Mouse (Mus musculus): Measurements from ENCODE around the gene March8. TPM values are rescaled to one million over a fixed set of nuclear protein-coding genes. Genes with fewer than 3 reads are reported as not detected.

The March8 gene
- polyA plus RNA-seq (2011; ENCODE audit: insufficient read length, low read depth, missing spikeins), result 33.0 and 47.5 TPM in 2 replicates

DNA sequence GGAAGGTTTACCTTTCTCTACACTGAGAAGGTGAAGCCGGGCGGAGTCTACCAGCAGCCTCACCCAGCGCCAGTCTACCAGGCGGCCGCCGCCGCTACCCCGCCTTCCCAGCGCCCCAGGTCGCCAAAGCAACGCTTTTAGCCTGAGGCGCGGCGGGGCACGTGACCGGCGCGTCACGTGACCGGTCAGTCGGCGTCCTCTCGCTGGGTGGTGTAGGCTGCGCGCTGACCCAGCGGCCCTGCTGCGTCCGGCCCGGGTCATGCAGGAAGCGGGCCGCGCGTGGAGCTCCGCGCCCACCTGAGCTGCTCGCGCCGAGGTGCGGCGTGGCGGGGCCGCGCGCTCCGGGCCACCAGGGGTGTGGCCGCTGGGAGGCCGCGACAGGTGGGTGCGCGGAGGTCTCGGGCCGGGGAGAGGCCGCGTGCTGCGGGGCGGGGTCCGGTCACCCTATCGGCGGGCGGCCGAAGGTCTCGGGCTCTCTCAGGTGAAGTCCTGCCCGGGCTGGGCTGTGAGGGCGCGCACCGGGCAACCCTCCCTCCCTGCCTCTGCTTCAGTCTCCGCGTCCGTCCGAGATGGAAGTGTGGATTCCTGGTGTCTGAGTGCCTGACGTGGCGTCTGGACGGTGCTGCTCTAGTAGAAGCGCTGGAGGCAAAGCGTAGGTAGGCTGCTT, at the start of gene March8:
March8 (plus strand) TSS at position 190 of the 667 bp plus-strand sequence.
- Histone ChIP-seq H3K4me3 (ENCODE audit: insufficient read depth, low read length) (peak within 1 kb of the TSS; percentile 76), H3K27ac (ENCODE audit: insufficient read depth, low read length) (no peak within 1 kb of the TSS), H3K4me1 (ENCODE audit: control insufficient read depth, insufficient read depth, low read length) (peaks cover 5% of the 10 kb centered on the region; the same call in 1 of the 2 replicates)
- TF ChIP-seq CTCF (IDR thresholded peaks at IDR 0.05; ENCODE audit: borderline replicate concordance, insufficient read depth, low read length), result no peak
- TF ChIP-seq POLR2A (IDR thresholded peaks at IDR 0.05; ENCODE audit: low read depth, low read length), result peak; percentile 62

DNA sequence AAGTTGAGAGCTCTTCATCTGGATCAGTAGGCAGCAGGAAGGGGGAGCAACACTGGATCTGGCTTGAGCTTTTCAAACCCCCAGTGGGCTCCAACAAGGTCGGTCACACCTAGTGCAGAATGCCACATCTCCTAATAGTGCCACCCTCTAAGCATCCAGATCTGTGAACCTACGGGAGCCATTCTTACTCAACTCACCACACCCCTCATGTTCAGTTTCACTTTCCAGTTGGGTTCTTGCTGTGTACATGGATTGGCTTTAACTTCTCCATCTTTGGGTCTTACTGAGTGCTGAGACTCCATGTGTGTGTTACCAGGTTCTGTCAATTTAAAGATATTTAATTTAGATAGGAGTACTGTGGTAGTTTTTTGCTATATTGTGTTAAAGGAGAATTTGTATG, 26.4 kb upstream of the March8 start:
- no peaks in the 10 kb centered on the region for H3K4me1 ChIP-seq (ENCODE audit: control insufficient read depth, insufficient read depth, low read length)
- TF ChIP-seq POLR2A (IDR thresholded peaks at IDR 0.05; ENCODE audit: low read depth, low read length) (no peak), CTCF (IDR thresholded peaks at IDR 0.05; ENCODE audit: borderline replicate concordance, insufficient read depth, low read length) (no peak)
- no peak overlapping the region for H3K4me3 ChIP-seq (ENCODE audit: insufficient read depth, low read length)
- no peak overlapping the region for H3K27ac ChIP-seq (ENCODE audit: insufficient read depth, low read length)

DNA sequence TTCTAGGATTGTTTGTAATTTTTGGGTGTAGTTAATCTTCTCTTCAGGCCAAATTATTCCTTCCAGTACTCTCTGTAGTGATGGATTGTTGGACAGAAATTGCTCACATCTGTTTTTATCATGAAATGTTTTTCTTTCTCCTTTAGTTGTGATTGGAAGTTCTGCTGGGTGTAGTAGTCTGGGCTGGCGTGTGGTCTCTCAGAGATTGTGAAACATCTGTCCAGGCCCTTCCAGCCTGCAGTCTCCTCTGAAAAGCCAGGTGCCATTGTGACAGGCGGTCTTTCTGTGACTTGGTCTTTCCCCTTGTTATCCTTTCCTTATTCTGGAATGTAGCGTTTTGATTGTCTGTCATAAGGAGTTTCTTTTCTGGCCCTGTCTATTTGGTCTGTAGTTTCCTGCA, 18.6 kb upstream of the March8 start:
- no peak for TF ChIP-seq POLR2A (IDR thresholded peaks at IDR 0.05; ENCODE audit: low read depth, low read length)
- TF ChIP-seq CTCF (IDR thresholded peaks at IDR 0.05; ENCODE audit: borderline replicate concordance, insufficient read depth, low read length), result no peak
- no peaks in the 10 kb centered on the region for H3K4me1 ChIP-seq (ENCODE audit: control insufficient read depth, insufficient read depth, low read length)
- H3K27ac ChIP-seq (ENCODE audit: insufficient read depth, low read length), result no peak overlapping the region
- H3K4me3 ChIP-seq (ENCODE audit: insufficient read depth, low read length), result no peak overlapping the region

DNA sequence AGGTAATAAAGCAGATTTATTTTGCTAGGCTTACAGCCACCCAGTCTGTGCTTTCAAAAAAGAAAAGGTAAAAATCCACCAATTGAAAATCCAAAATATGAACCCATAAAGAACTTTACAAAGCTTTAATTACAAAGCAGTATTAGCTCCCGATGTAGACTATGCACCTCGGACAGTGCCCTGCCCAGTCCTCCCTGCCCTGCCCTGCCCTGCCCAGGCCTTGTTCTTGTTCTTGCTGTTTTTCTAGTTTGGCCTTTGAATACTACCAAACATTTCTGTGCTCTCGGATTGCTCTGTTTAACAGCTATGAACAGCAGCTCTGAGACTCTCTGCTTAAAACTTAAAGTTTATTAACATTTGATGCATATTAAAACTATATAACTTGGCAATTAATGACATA, 11.2 kb upstream of the March8 start:
- Histone ChIP-seq H3K27ac (ENCODE audit: insufficient read depth, low read length) (no peak overlapping the region), H3K4me3 (ENCODE audit: insufficient read depth, low read length) (no peak overlapping the region), H3K4me1 (ENCODE audit: control insufficient read depth, insufficient read depth, low read length) (no peaks in the 10 kb centered on the region)
- no peak for TF ChIP-seq POLR2A (IDR thresholded peaks at IDR 0.05; ENCODE audit: low read depth, low read length)
- TF ChIP-seq CTCF (IDR thresholded peaks at IDR 0.05; ENCODE audit: borderline replicate concordance, insufficient read depth, low read length), result no peak

DNA sequence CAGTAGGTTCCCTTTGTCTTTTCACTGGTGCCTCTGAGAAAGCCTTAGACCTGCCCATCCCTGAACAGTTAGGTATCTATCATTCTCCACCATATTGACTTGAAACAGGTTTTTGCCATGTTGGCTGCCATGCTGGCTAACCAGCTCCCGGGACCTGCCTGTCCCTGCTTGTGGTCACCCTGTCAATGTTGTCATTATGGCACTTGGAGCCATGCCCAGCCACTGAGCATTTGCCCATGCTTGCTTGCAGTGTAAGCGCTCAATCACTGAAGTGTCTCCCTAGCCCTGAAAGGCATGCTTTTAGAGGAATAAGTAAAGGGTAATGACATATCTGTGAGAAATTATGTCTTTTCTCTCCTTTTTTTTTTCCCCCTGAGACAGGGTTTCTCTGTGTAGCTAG, 6.4 kb upstream of the March8 start:
- no peak overlapping the region for H3K4me3 ChIP-seq (ENCODE audit: insufficient read depth, low read length)
- H3K4me1 ChIP-seq (ENCODE audit: control insufficient read depth, insufficient read depth, low read length), result no peaks in the 10 kb centered on the region
- TF ChIP-seq POLR2A (IDR thresholded peaks at IDR 0.05; ENCODE audit: low read depth, low read length) (no peak), CTCF (IDR thresholded peaks at IDR 0.05; ENCODE audit: borderline replicate concordance, insufficient read depth, low read length) (no peak)
- no peak overlapping the region for H3K27ac ChIP-seq (ENCODE audit: insufficient read depth, low read length)

DNA sequence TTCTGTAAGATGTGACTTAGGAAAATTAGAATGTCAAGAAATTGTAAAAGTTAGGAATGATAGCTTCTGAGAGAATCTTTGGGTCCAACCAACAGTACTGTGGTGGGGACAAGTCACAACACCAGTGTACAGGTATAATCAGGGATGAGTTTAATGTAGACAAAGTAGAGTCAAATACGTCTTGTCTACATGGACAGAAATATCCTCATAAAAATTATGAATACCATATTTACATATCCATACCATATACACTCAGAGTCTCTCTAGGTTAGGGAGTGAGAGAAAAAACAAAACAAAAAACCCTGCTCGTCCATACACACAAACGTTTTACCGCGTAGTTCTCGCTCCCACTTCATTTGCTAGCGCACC, 374 bp upstream of the March8 start:
- TF ChIP-seq CTCF (IDR thresholded peaks at IDR 0.05; ENCODE audit: borderline replicate concordance, insufficient read depth, low read length), result no peak
- no peak for TF ChIP-seq POLR2A (IDR thresholded peaks at IDR 0.05; ENCODE audit: low read depth, low read length)
- H3K4me1 ChIP-seq (ENCODE audit: control insufficient read depth, insufficient read depth, low read length), result peaks cover 5% of the 10 kb centered on the region; the same call in 1 of the 2 replicates
- H3K27ac ChIP-seq (ENCODE audit: insufficient read depth, low read length), result no peak overlapping the region
- peak overlapping the region; percentile 76 for H3K4me3 ChIP-seq (ENCODE audit: insufficient read depth, low read length)

DNA sequence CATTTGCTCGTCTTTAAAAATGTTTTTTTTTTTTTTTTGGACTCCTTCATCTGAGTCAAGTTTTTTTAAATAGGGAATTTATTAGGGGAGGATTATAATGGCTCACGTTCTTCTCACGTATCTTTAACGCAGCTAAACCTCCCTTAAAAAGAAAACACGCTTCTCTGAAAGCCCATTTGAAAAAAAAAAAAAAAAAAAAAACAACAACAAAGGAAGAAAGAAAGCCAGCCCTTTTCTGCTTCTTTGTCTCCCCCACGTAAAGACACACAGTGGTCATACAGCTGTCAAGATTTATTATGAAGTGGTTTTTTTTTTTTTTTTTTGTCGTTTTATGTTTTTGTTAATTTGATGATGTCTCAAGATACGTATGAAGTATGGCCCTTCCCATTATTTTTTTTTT, 696 bp downstream of the March8 start:
- H3K4me1 ChIP-seq (ENCODE audit: control insufficient read depth, insufficient read depth, low read length), result peaks cover 5% of the 10 kb centered on the region; the same call in 1 of the 2 replicates
- no peak for TF ChIP-seq CTCF (IDR thresholded peaks at IDR 0.05; ENCODE audit: borderline replicate concordance, insufficient read depth, low read length)
- H3K27ac ChIP-seq (ENCODE audit: insufficient read depth, low read length), result no peak overlapping the region
- peak overlapping the region; percentile 76 for H3K4me3 ChIP-seq (ENCODE audit: insufficient read depth, low read length)

DNA sequence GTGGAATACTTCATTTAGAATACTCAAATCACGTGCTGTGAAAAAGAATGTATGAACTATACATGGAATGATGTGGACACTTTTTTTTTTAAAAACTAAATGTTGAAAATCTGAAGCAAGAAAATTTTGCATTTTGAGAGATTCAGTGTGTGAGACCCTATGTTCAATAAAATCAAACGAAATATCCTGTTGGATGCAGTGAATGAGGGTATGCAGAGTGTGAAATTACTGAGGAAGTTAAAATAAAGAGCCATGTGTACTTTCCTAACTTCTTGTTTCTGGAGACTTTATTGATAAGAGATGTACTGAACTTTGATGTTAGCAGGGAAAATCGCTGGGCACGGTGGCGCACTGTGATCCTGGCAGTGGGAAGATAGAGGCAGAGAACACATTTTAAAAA, 1.3 kb downstream of the March8 start:
- Histone ChIP-seq H3K27ac (ENCODE audit: insufficient read depth, low read length) (no peak overlapping the region), H3K4me3 (ENCODE audit: insufficient read depth, low read length) (no peak overlapping the region), H3K4me1 (ENCODE audit: control insufficient read depth, insufficient read depth, low read length) (peaks cover 5% of the 10 kb centered on the region; the same call in 1 of the 2 replicates)
- TF ChIP-seq CTCF (IDR thresholded peaks at IDR 0.05; ENCODE audit: borderline replicate concordance, insufficient read depth, low read length) (no peak), POLR2A (IDR thresholded peaks at IDR 0.05; ENCODE audit: low read depth, low read length) (no peak)

DNA sequence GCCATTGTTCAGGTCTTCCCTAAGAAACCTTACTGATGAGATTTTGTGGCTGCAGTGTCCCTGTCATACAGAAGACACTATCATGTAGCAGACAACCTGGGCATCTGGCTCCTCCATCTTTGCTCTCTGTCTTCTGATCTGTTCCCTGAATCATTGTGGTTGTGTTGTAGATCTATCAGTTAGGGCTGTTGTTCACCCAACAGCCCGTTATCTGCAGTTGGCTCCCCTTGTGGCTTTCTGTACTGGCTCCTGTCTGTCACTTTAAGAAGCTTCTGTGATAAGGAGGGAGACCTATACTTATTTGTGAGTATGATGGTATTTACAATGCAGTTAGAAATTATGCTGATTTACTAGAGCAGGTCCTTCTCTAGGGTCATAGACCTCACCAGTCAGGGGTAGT, 2.7 kb downstream of the March8 start:
- Histone ChIP-seq H3K4me1 (ENCODE audit: control insufficient read depth, insufficient read depth, low read length) (peaks cover 5% of the 10 kb centered on the region; the same call in 1 of the 2 replicates), H3K4me3 (ENCODE audit: insufficient read depth, low read length) (no peak overlapping the region), H3K27ac (ENCODE audit: insufficient read depth, low read length) (no peak overlapping the region)
- TF ChIP-seq POLR2A (IDR thresholded peaks at IDR 0.05; ENCODE audit: low read depth, low read length) (no peak), CTCF (IDR thresholded peaks at IDR 0.05; ENCODE audit: borderline replicate concordance, insufficient read depth, low read length) (no peak)

DNA sequence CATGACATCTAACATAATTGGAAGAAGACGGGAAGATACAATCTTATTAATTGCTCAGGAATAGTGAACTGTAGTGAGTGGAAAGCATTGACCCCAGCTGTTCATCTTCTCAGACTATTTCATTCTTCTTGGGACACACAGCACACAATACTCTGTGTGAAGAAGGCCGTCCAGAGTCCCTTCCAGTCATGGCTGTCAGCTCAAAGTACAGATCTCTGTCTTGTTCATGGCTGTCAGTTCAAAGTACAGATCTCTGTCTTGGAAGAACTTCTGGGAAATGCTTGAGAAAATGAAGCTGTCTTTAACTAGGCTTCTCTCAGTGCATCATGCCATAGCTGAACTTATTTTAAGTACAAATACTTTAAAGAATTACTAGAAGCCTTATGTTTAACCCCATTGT, 10.1 kb downstream of the March8 start:
- Histone ChIP-seq H3K4me3 (ENCODE audit: insufficient read depth, low read length) (no peak overlapping the region), H3K4me1 (ENCODE audit: control insufficient read depth, insufficient read depth, low read length) (no peaks in the 10 kb centered on the region), H3K27ac (ENCODE audit: insufficient read depth, low read length) (no peak overlapping the region)
- TF ChIP-seq POLR2A (IDR thresholded peaks at IDR 0.05; ENCODE audit: low read depth, low read length) (no peak), CTCF (IDR thresholded peaks at IDR 0.05; ENCODE audit: borderline replicate concordance, insufficient read depth, low read length) (no peak)

Measured in embryonic fibroblast, embryonic 13.5 days (primary cell).